ENCODE assay signal across 32 mouse cellular contexts in genomic region chr3:138273080-138273479, GRCm38 (mm10). TPM values are rescaled to one million over a fixed set of nuclear protein-coding genes. Genes with fewer than 3 reads are reported as not detected.
DNase-seq lines count a peak whose midpoint lies in the region; ATAC-seq and TF ChIP-seq lines count a peak whose summit lies in the region.
"Had no signal": no experiment of that assay in that cellular context is flagged by ENCODE, and none has a peak within 500 bp of the region (broad histone marks: within the 10 kb centered on the region; RNA-seq: fewer than 3 reads in every experiment).

No protein-coding gene starts in this region.

- CTCF ChIA-PET in Patski (lab: Charles Lee), result interaction anchor here (1.2 to 5.1 kb wide), 10 partner anchors 8 to 75 kb away, joined by 3 to 21 read pairs (median 4); partner anchors contain the start of gene Adh1

- no peak for TF ChIP-seq POLR2A in limb, embryonic 14.5 days (IDR thresholded peaks at IDR 0.05; ENCODE audit: borderline replicate concordance, extremely low read depth, insufficient read depth, insufficient read length)

- no peak overlapping the region for H3K27ac ChIP-seq in limb, embryonic 14.5 days (replicated peaks; ENCODE audit: low read depth, low read length)
- H3K27ac ChIP-seq in limb, embryonic 10.5 days, result no peak overlapping the region
- 0 out of 2 replicates have a peak overlapping the region, but pooled peaks have one; percentile 24 for H3K27ac ChIP-seq in limb, embryonic 15.5 days
- H3K27ac ChIP-seq: embryonic facial prominence, embryonic 15.5 days; forebrain, embryonic 13.5 days; heart, embryonic 15.5 days; hindbrain, postnatal 0 days; intestine, embryonic 15.5 days; layer of hippocampus, adult 2 months; left cerebral cortex, adult 2 months; limb, embryonic 13.5 days; liver, embryonic 13.5 days; midbrain, embryonic 13.5 days had no signal

- H3K9me3 ChIP-seq in limb, embryonic 14.5 days (ENCODE audit: control insufficient read depth, low read length), result no peaks in the 10 kb centered on the region
- no peaks in the 10 kb centered on the region for H3K9me3 ChIP-seq in limb, embryonic 10.5 days (replicated peaks)
- H3K9me3 ChIP-seq in limb, embryonic 15.5 days, result no peaks in the 10 kb centered on the region
- H3K9me3 ChIP-seq: embryonic facial prominence, embryonic 15.5 days; forebrain, embryonic 13.5 days; G1E; heart, embryonic 15.5 days; intestine, embryonic 15.5 days; limb, embryonic 13.5 days; liver, embryonic 13.5 days; megakaryocyte, embryonic 14.5 days; midbrain, embryonic 13.5 days had no signal

- no peaks in the 10 kb centered on the region for H3K36me3 ChIP-seq in limb, embryonic 14.5 days (ENCODE audit: control insufficient read depth, insufficient read depth, low read length)
- H3K36me3 ChIP-seq in limb, embryonic 10.5 days, result no peaks in the 10 kb centered on the region
- no peaks in the 10 kb centered on the region for H3K36me3 ChIP-seq in limb, embryonic 15.5 days
- H3K36me3 ChIP-seq: embryonic facial prominence, embryonic 15.5 days; G1E; heart, embryonic 15.5 days; intestine, embryonic 15.5 days; limb, embryonic 13.5 days; liver, embryonic 13.5 days; midbrain, embryonic 13.5 days had no signal

- POLR2A ChIA-PET in Patski (lab: Charles Lee), result interaction anchor here (1.3 to 2.6 kb wide), 2 partner anchors 17 to 27 kb away, joined by 4 to 6 read pairs; no protein-coding TSS in a partner anchor

- no peak overlapping the region for H3K9ac ChIP-seq in limb, embryonic 14.5 days (ENCODE audit: low read depth, low read length, severe bottlenecking)
- no peak overlapping the region for H3K9ac ChIP-seq in limb, embryonic 15.5 days
- H3K9ac ChIP-seq: embryonic facial prominence, embryonic 15.5 days; forebrain, embryonic 13.5 days; heart, embryonic 15.5 days; intestine, embryonic 15.5 days; limb, embryonic 13.5 days; liver, embryonic 13.5 days; midbrain, embryonic 13.5 days had no signal

- in situ Hi-C loops in Patski (cut with MboI; ENCODE audit: low pct_unique_long_range_greater_than_20kb), result no loop called here

- TF ChIP-seq CTCF in Patski (IDR thresholded peaks at IDR 0.05), result no peak

- no peak for ATAC-seq in limb, embryonic 14.5 days (ENCODE audit: low FRiP score, low read depth)
- peak; percentile 95 for ATAC-seq in Patski
- ATAC-seq in limb, embryonic 15.5 days (ENCODE audit: insufficient number of reproducible peaks, low FRiP score, low TSS enrichment, low read depth), result no peak
- ATAC-seq: activated CD4-positive, CD25-positive, alpha-beta regulatory T cell, adult 4 months; forebrain, embryonic 13.5 days; hindbrain, postnatal 0 days; intestine, embryonic 15.5 days; lung, postnatal 0 days; midbrain, embryonic 13.5 days had no signal

- no peak overlapping the region for H3K4me3 ChIP-seq in limb, embryonic 14.5 days (replicated peaks; ENCODE audit: low read length)
- H3K4me3 ChIP-seq in limb, embryonic 10.5 days, result no peak overlapping the region
- no peak overlapping the region for H3K4me3 ChIP-seq in limb, embryonic 15.5 days
- H3K4me3 ChIP-seq: embryonic facial prominence, embryonic 15.5 days; forebrain, embryonic 13.5 days; heart, embryonic 15.5 days; intestine, embryonic 15.5 days; layer of hippocampus, adult 2 months; left cerebral cortex, adult 2 months; limb, embryonic 13.5 days; liver, embryonic 13.5 days; megakaryocyte, embryonic 14.5 days; midbrain, embryonic 13.5 days had no signal

- peaks cover 10% of the 10 kb centered on the region for H3K4me1 ChIP-seq in limb, embryonic 14.5 days (ENCODE audit: control insufficient read depth, insufficient read depth, low read length)
- peaks cover 9% of the 10 kb centered on the region for H3K4me1 ChIP-seq in limb, embryonic 10.5 days
- H3K4me1 ChIP-seq in limb, embryonic 15.5 days, result peaks cover 10% of the 10 kb centered on the region
- H3K4me1 ChIP-seq: forebrain, embryonic 13.5 days; megakaryocyte, embryonic 14.5 days; midbrain, embryonic 13.5 days had no signal

- H3K4me2 ChIP-seq in limb, embryonic 14.5 days (replicated peaks; ENCODE audit: low read depth, low read length, severe bottlenecking), result no peak overlapping the region
- H3K4me2 ChIP-seq in limb, embryonic 15.5 days, result no peak overlapping the region
- H3K4me2 ChIP-seq: embryonic facial prominence, embryonic 15.5 days; forebrain, embryonic 13.5 days; heart, embryonic 15.5 days; intestine, embryonic 15.5 days; limb, embryonic 13.5 days; liver, embryonic 13.5 days; midbrain, embryonic 13.5 days had no signal

- H3K27me3 ChIP-seq in limb, embryonic 14.5 days (ENCODE audit: control insufficient read depth, insufficient read depth, low read length), result no peaks in the 10 kb centered on the region
- H3K27me3 ChIP-seq in limb, embryonic 10.5 days (ENCODE audit: low read depth, poor library complexity, severe bottlenecking), result no peaks in the 10 kb centered on the region
- H3K27me3 ChIP-seq in Patski, result no peaks in the 10 kb centered on the region
- H3K27me3 ChIP-seq in limb, embryonic 15.5 days, result no peaks in the 10 kb centered on the region
- H3K27me3 ChIP-seq: embryonic facial prominence, embryonic 15.5 days; forebrain, embryonic 13.5 days; heart, embryonic 15.5 days; intestine, embryonic 15.5 days; limb, embryonic 13.5 days; liver, embryonic 13.5 days; megakaryocyte, embryonic 14.5 days; midbrain, embryonic 13.5 days had no signal

- peak; percentile 39 for DNase-seq in limb, embryonic 14.5 days (ENCODE audit: low spot score)
- DNase-seq in limb, embryonic 10.5 days (ENCODE audit: low spot score), result no peak
- DNase-seq in 3T3-L1 (ENCODE audit: low read depth, low spot score), result peak; percentile 68
- peak; percentile 92 for DNase-seq in Patski (ENCODE audit: low read depth, low spot score)
- DNase-seq in cerebellum, postnatal 14 days, result no peak
- DNase-seq: cerebellum, adult 8-10 months; gastrocnemius, postnatal 10 days; kidney, adult 2 months; kidney, postnatal 36 days; liver, embryonic 13.5 days; lung, adult 18-20 months; lung, postnatal 4 days; right cerebral cortex, postnatal 25 days; thymus, adult 2 months; thymus, postnatal 4 days had no signal

- WGBS in limb, embryonic 14.5 days, result 76% methylated on average over 7 of the region's 7 CpGs
- WGBS in limb, embryonic 10.5 days, result 89% methylated on average over 7 of the region's 7 CpGs
- 51% methylated on average over 7 of the region's 7 CpGs for WGBS in limb, embryonic 15.5 days

RNA-seq across cellular contexts. Expression of gene Adh1, which starts 12.3 kb away (rescaled TPM):
- 6.6 and 8.6 TPM in 2 replicates for polyA plus RNA-seq in limb, embryonic 14.5 days (2012; rRNA removed)
- 15.8 and 17.4 TPM in 2 replicates for polyA plus RNA-seq in limb, embryonic 14.5 days (2014; fragmentation: Nextera tagmentation; extraction: Ambion mirVana)
- polyA plus RNA-seq in limb, embryonic 10.5 days (2016; fragmentation: Nextera tagmentation; extraction: Ambion mirVana), result 2.5 and 3.3 TPM in 2 replicates
- polyA plus RNA-seq in Patski (2021), result 1.1 TPM
- 44.7 and 62.9 TPM in 2 replicates for polyA plus RNA-seq in limb, embryonic 15.5 days (2015; fragmentation: Nextera tagmentation; extraction: Ambion mirVana)
- polyA plus RNA-seq: G1E had no signal

RNA-seq across cellular contexts. Expression of gene Adh6a, which starts 40.0 kb away (rescaled TPM):
- not detected in 2 replicates for polyA plus RNA-seq in limb, embryonic 14.5 days (2012; rRNA removed)
- 0.28 TPM in 1 of 2 replicates, not detected in the other for polyA plus RNA-seq in limb, embryonic 14.5 days (2014; fragmentation: Nextera tagmentation; extraction: Ambion mirVana)
- not detected in 2 replicates for polyA plus RNA-seq in limb, embryonic 10.5 days (2016; fragmentation: Nextera tagmentation; extraction: Ambion mirVana)
- 0.23 TPM for polyA plus RNA-seq in Patski (2021)
- polyA plus RNA-seq in limb, embryonic 15.5 days (2015; fragmentation: Nextera tagmentation; extraction: Ambion mirVana), result 0.14 and 0.21 TPM in 2 replicates
- polyA plus RNA-seq: activated CD4-positive, CD25-positive, alpha-beta regulatory T cell, adult 4 months; forebrain, embryonic 13.5 days; G1E; heart, embryonic 15.5 days; hindbrain, embryonic 11.5 days; hindbrain, postnatal 0 days; kidney, embryonic 16.5 days; limb, embryonic 13.5 days; liver, embryonic 13.5 days; midbrain, embryonic 13.5 days; neural tube, embryonic 14.5 days had no signal

RNA-seq across cellular contexts. Expression of gene Adh7, which starts 55.5 kb away (rescaled TPM):
- polyA plus RNA-seq in limb, embryonic 14.5 days (2012; rRNA removed), result 0.64 and 0.77 TPM in 2 replicates
- polyA plus RNA-seq in limb, embryonic 14.5 days (2014; fragmentation: Nextera tagmentation; extraction: Ambion mirVana), result 1.9 TPM in 2 replicates
- polyA plus RNA-seq in limb, embryonic 10.5 days (2016; fragmentation: Nextera tagmentation; extraction: Ambion mirVana), result 0.20 TPM in 1 of 2 replicates, not detected in the other
- polyA plus RNA-seq in Patski (2021), result 5.8 TPM
- polyA plus RNA-seq in limb, embryonic 15.5 days (2015; fragmentation: Nextera tagmentation; extraction: Ambion mirVana), result 4.1 and 5.2 TPM in 2 replicates
- polyA plus RNA-seq: activated CD4-positive, CD25-positive, alpha-beta regulatory T cell, adult 4 months; forebrain, embryonic 13.5 days; G1E had no signal

Comparison
In these comparisons a context has a peak if more than half of its experiments do, and no peak if none do; other contexts are left out.
1. DNase-seq: peak in limb, embryonic 14.5 days (single experiment), 3T3-L1 (single experiment) and Patski (single experiment); none in limb, embryonic 10.5 days (single experiment) and cerebellum, postnatal 14 days (0 of 2).